Mouse (Mus musculus): ENCODE measurements around the gene Misp. TPM values are rescaled to one million over a fixed set of nuclear protein-coding genes. Genes with fewer than 3 reads are reported as not detected.

The Misp gene
- polyA plus RNA-seq, 1 experiment from 2014 or later, result 0.48 TPM

DNA sequence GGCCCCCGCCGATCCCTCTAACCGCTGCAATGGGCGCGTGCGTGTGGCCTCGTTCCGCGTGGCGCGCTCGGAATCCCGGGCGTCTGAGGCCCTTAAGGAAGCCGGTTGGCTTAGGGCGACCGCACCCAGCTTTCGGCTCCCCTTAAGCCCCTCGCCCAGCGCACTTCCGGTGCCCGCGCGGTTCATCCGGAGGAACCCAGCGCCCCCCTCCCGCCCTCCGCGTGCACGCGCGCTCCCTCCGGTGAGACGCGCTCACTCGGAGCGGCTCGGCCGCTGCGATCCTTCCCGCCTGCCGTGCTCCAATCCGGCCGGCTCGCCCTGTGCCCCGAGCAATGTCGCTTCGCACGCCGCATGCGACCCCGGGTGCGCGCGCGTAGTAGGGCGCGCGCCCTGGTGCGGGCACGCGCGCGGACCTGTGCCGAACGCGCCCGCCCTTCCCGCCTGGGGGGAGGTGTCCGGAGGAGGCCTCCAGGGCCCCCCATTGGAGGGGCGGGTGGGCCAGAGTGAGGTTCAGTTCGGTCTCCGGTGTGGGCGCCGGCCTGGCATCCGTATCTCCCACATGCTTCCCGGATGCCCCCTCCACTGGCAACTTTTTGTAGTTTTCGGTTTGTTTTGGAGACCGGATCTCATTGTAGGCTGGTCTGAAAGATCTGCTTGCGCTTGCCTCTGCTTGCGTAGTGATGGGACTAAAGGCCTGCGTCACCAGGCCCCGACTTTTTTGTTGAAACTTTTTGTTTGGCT, 34.2 kb downstream of the Misp start:
- no peaks in the 10 kb centered on the region for H3K9me3 ChIP-seq (ENCODE audit: control insufficient read depth, low read length)
- peaks cover 61% of the 10 kb centered on the region for H3K4me1 ChIP-seq (replicated peaks; ENCODE audit: control insufficient read depth, insufficient read depth, low read length)
- H3K4me3 ChIP-seq (replicated peaks; ENCODE audit: low read length), result peak overlapping the region; percentile 97
- H3K9ac ChIP-seq (replicated peaks; ENCODE audit: low read depth, low read length), result peak overlapping the region; percentile 95
- no peaks in the 10 kb centered on the region for H3K27me3 ChIP-seq (replicated peaks; ENCODE audit: control insufficient read depth, insufficient read depth, low read length)
- H3K4me2 ChIP-seq (ENCODE audit: low read length), result peak overlapping the region; percentile 96
- H3K27ac ChIP-seq (ENCODE audit: low read length), result peak overlapping the region; percentile 100
- WGBS, result under 1% methylated on average over 77 of the region's 83 CpGs
- peak; percentile 21 for ATAC-seq
- peaks cover 9% of the 10 kb centered on the region for H3K36me3 ChIP-seq (ENCODE audit: control insufficient read depth, insufficient read depth)

DNA sequence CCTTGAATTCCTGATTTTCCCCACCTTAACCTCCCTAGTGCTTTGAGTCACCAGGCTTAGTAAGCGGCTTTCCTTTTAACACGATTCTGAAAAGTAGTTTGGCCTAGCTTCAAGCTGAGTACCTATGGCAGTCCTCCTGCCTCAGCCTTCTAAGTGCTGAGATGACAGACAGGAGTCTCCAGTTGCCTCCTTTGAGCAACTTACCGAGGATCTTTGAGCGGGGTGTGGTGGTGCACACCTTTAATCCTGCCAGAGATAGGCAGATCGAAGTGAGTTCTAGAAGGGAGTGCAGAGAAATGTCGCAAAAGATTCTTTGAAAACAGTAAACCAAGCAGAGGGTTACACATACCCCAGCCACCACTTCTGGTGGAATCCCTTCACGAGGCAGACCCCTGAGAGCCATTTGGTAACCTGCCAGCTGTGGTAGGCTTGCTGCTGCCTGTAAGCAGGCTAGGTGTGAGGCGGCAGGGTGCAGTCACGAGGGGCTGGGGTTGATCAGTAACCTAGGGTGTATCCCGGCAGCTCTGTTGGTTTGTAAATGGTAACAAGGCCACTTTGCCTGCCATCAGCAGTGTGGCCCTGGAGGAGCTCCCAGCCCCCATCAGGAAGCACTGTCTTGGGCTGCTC, 34.9 kb downstream of the Misp start:
- Histone ChIP-seq H3K4me3 (replicated peaks; ENCODE audit: low read length) (peak overlapping the region; percentile 97), H3K36me3 (ENCODE audit: control insufficient read depth, insufficient read depth) (peaks cover 16% of the 10 kb centered on the region), H3K9ac (replicated peaks; ENCODE audit: low read depth, low read length) (peak overlapping the region; percentile 95), H3K4me2 (ENCODE audit: low read length) (peak overlapping the region; percentile 96), H3K27me3 (replicated peaks; ENCODE audit: control insufficient read depth, insufficient read depth, low read length) (no peaks in the 10 kb centered on the region), H3K9me3 (ENCODE audit: control insufficient read depth, low read length) (no peaks in the 10 kb centered on the region), H3K27ac (ENCODE audit: low read length) (peak overlapping the region; percentile 100), H3K4me1 (replicated peaks; ENCODE audit: control insufficient read depth, insufficient read depth, low read length) (peaks cover 61% of the 10 kb centered on the region)
- 3% methylated on average over 10 of the region's 10 CpGs for WGBS
- no peak for ATAC-seq

DNA sequence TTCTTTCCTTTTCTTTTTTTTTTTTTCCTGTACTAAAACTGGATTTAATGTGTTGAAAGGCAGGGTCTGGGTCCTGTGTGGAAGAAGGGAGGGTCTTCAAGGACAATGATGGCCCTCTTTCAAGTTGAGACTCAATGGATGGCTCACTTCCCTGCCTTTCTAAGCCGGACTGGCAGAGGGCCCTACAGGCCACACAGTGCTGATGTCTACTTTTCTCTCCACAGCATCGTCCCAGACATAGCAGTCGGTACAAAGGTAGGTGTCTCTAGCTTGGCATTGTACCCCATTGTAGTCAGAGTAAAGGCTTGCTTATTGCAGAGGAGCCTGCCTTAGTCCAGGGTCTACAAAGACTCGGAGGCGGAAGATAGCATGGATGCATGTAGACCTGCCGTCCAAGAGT, 35.5 kb downstream of the Misp start:
- Histone ChIP-seq H3K4me1 (replicated peaks; ENCODE audit: control insufficient read depth, insufficient read depth, low read length) (peaks cover 60% of the 10 kb centered on the region), H3K36me3 (ENCODE audit: control insufficient read depth, insufficient read depth) (peaks cover 22% of the 10 kb centered on the region)

DNA sequence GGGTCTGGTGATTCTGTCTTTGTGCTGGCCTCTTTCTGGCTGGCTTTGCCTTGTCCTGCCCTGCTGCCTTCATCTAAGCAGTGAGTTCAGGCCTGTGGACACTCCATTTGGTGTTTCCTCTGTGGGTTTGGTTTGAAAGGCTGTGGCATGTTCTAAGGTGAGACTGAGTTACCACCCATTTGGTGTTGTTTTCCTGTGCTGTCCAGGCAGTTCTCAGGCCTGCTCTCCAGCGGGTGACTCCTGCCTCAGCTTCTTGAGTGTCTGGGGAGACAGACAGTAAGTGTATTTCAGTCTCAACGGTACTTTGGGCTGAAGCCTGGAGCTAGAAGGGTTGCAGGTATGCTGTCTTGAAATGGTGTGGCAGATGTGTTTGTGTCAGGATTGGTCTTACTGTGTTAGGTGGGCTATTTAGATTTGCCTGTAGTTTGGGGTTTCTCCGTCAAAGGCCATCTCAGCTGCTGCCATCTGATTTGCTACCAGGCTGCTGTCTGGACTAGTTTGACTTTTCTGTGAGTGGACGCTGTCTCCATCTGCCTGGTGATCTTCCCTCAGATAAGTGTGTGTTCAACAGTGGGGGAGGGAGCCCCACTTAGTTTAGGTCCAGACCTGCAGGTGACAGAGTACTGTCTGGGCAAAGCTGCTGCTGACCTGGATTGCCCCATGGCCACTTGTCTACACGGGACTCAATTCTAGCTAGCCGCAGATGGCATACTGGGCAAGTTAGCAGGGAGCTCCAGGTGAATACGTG, 36.1 kb downstream of the Misp start:
- 42% methylated on average over 7 of the region's 7 CpGs for WGBS
- ATAC-seq, result no peak
- Histone ChIP-seq H3K27me3 (replicated peaks; ENCODE audit: control insufficient read depth, insufficient read depth, low read length) (no peaks in the 10 kb centered on the region), H3K9me3 (ENCODE audit: control insufficient read depth, low read length) (no peaks in the 10 kb centered on the region), H3K36me3 (ENCODE audit: control insufficient read depth, insufficient read depth) (peaks cover 27% of the 10 kb centered on the region), H3K4me2 (ENCODE audit: low read length) (peak overlapping the region; percentile 96), H3K4me1 (replicated peaks; ENCODE audit: control insufficient read depth, insufficient read depth, low read length) (peaks cover 54% of the 10 kb centered on the region), H3K9ac (replicated peaks; ENCODE audit: low read depth, low read length) (peak overlapping the region; percentile 95), H3K27ac (ENCODE audit: low read length) (peak overlapping the region; percentile 65), H3K4me3 (replicated peaks; ENCODE audit: low read length) (peak overlapping the region; percentile 97)

More for the DNA sequence above, 35.5 kb downstream of the Misp start:
- Histone ChIP-seq H3K4me3 (replicated peaks; ENCODE audit: low read length) (peak overlapping the region; percentile 97), H3K27me3 (replicated peaks; ENCODE audit: control insufficient read depth, insufficient read depth, low read length) (no peaks in the 10 kb centered on the region), H3K27ac (ENCODE audit: low read length) (peak overlapping the region; percentile 31), H3K9ac (replicated peaks; ENCODE audit: low read depth, low read length) (peak overlapping the region; percentile 95), H3K9me3 (ENCODE audit: control insufficient read depth, low read length) (no peaks in the 10 kb centered on the region), H3K4me2 (ENCODE audit: low read length) (peak overlapping the region; percentile 96)
- WGBS, result 31% methylated on average over 6 of the region's 6 CpGs
- no peak for ATAC-seq

DNA sequence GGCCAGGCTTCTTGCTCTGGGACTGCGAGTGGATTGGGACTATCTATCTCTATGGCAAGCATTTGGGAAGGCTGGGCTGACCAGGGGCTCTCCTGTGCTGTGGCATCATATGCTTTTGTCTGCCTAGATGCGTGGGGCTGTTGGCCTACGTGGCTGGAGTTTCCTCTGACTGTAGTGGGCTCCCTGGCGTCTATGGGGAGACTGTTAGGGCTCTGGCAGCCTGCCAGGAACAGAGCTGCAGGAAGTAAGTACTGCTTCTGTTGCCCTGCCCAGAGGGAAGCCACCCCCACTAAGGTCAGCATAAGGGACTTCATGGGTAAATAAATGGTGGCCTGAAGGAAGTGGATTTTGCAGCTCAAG, 36.6 kb downstream of the Misp start:
- no peaks in the 10 kb centered on the region for H3K9me3 ChIP-seq (ENCODE audit: control insufficient read depth, low read length)
- H3K27me3 ChIP-seq (replicated peaks; ENCODE audit: control insufficient read depth, insufficient read depth, low read length), result no peaks in the 10 kb centered on the region
- peaks cover 30% of the 10 kb centered on the region for H3K36me3 ChIP-seq (ENCODE audit: control insufficient read depth, insufficient read depth)
- peak overlapping the region; percentile 65 for H3K27ac ChIP-seq (ENCODE audit: low read length)
- peak overlapping the region; percentile 97 for H3K4me3 ChIP-seq (replicated peaks; ENCODE audit: low read length)
- H3K4me1 ChIP-seq (replicated peaks; ENCODE audit: control insufficient read depth, insufficient read depth, low read length), result peaks cover 49% of the 10 kb centered on the region
- peak overlapping the region; percentile 95 for H3K9ac ChIP-seq (replicated peaks; ENCODE audit: low read depth, low read length)
- no peak for ATAC-seq
- H3K4me2 ChIP-seq (ENCODE audit: low read length), result peak overlapping the region; percentile 96
- WGBS, result 14% methylated on average over 4 of the region's 4 CpGs

DNA sequence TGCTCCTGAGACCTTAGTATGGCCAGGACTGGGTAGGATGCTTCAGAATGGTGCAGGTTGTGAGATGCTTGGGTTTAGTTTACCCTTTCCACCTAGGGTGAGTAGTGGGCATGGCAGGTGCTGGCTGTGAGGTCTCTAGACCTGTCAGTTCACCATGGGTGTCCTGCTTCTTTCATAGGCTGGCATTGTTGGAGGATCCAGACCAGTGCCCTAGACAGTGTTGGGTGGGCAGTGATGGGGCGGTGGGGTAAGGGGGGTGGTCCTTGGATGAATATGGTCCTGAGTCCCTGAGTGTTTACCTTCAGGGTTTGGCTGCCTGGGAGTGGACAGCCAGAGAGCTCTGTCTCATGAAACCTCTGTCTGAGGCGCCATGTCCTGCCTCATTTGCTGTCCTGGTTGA, 37.1 kb downstream of the Misp start:
- Histone ChIP-seq H3K9ac (replicated peaks; ENCODE audit: low read depth, low read length) (peak overlapping the region; percentile 40; the same call in 1 of the 2 replicates), H3K4me2 (ENCODE audit: low read length) (peak overlapping the region; percentile 96), H3K27me3 (replicated peaks; ENCODE audit: control insufficient read depth, insufficient read depth, low read length) (no peaks in the 10 kb centered on the region), H3K27ac (ENCODE audit: low read length) (peak overlapping the region; percentile 65), H3K4me3 (replicated peaks; ENCODE audit: low read length) (peak overlapping the region; percentile 97), H3K36me3 (ENCODE audit: control insufficient read depth, insufficient read depth) (peaks cover 30% of the 10 kb centered on the region), H3K4me1 (replicated peaks; ENCODE audit: control insufficient read depth, insufficient read depth, low read length) (peaks cover 44% of the 10 kb centered on the region), H3K9me3 (ENCODE audit: control insufficient read depth, low read length) (no peaks in the 10 kb centered on the region)
- ATAC-seq, result no peak
- WGBS, result 56% methylated on average over 2 of the region's 2 CpGs

DNA sequence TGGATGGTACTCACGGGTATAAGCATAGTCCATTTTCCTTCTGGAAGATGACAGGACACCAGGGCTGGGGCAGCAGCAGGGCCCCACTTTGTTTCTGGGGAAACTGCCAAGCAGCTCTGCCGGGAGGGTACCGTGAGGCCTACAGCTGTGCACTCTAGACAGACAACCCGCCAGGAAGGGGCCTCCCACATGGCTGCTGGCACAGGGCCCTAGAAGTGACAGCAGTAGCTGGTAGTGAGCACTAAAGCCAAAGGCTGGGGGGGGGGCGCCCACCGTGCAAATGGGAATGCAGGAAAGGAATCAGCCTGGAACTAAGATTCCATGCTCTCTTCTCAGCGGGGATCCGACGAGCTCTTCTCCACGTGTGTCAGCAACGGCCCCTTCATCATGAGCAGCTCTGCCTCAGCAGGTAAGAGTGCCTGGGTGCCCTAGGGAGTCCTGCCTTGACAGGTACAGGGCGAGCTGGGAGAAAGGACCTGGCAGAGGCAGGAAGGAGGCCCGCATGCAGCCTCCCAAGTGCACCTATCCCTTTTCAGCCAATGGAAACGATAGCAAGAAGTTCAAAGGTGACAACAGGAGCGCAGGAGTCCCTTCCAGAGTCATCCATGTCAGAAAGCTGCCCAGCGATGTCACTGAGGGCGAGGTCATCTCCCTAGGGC, 37.8 kb downstream of the Misp start:
- H3K27me3 ChIP-seq (replicated peaks; ENCODE audit: control insufficient read depth, insufficient read depth, low read length), result no peaks in the 10 kb centered on the region
- peak overlapping the region; percentile 96 for H3K4me2 ChIP-seq (ENCODE audit: low read length)
- WGBS, result 32% methylated on average over 16 of the region's 17 CpGs
- H3K9ac ChIP-seq (replicated peaks; ENCODE audit: low read depth, low read length), result 0 out of 2 replicates have a peak overlapping the region, but pooled peaks have one; percentile 15
- peak overlapping the region; percentile 97 for H3K4me3 ChIP-seq (replicated peaks; ENCODE audit: low read length)
- peaks cover 38% of the 10 kb centered on the region for H3K4me1 ChIP-seq (replicated peaks; ENCODE audit: control insufficient read depth, insufficient read depth, low read length)
- peaks cover 32% of the 10 kb centered on the region for H3K36me3 ChIP-seq (ENCODE audit: control insufficient read depth, insufficient read depth)
- peak overlapping the region; percentile 65 for H3K27ac ChIP-seq (ENCODE audit: low read length)
- H3K9me3 ChIP-seq (ENCODE audit: control insufficient read depth, low read length), result no peaks in the 10 kb centered on the region
- ATAC-seq, result peak; percentile 10; the same call in 1 of the 2 replicates

DNA sequence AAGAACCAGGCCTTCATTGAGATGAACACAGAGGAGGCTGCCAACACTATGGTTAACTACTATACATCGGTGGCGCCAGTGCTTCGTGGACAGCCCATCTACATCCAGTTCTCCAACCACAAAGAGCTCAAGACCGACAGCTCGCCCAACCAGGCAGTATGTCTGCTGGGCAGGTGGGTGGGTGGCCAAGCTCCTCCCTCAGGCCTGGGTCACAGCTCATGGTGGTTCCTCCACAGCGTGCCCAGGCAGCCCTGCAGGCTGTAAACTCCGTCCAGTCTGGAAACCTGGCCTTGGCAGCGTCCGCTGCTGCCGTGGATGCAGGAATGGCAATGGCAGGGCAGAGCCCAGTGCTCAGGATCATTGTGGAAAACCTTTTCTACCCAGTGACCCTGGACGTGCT, 38.3 kb downstream of the Misp start:
- no peak overlapping the region for H3K4me3 ChIP-seq (replicated peaks; ENCODE audit: low read length)
- WGBS, result 78% methylated on average over 11 of the region's 11 CpGs
- peaks cover 32% of the 10 kb centered on the region for H3K36me3 ChIP-seq (ENCODE audit: control insufficient read depth, insufficient read depth)
- H3K27ac ChIP-seq (ENCODE audit: low read length), result no peak overlapping the region
- H3K27me3 ChIP-seq (replicated peaks; ENCODE audit: control insufficient read depth, insufficient read depth, low read length), result no peaks in the 10 kb centered on the region
- H3K4me2 ChIP-seq (ENCODE audit: low read length), result no peak overlapping the region; the same call in 1 of the 2 replicates
- ATAC-seq, result no peak
- peaks cover 38% of the 10 kb centered on the region for H3K4me1 ChIP-seq (replicated peaks; ENCODE audit: control insufficient read depth, insufficient read depth, low read length)
- 0 out of 2 replicates have a peak overlapping the region, but pooled peaks have one; percentile 15 for H3K9ac ChIP-seq (replicated peaks; ENCODE audit: low read depth, low read length)
- no peaks in the 10 kb centered on the region for H3K9me3 ChIP-seq (ENCODE audit: control insufficient read depth, low read length)

Data from forebrain, embryonic 16.5 days (tissue).